Mouse (Mus musculus) heart, embryonic 13.5 days (tissue): ENCODE data around the gene Hmg20a. TPM values are rescaled to one million over a fixed set of nuclear protein-coding genes. Genes with fewer than 3 reads are reported as not detected.
A peak's percentile ranks its signal among the peaks of the same experiment; 100 is the strongest.

Experiments
- ATAC-seq: fragments of 200-750 bp; cut with Nextera tagmentation; 2 replicates; pipeline ENCODE4 v1.8.0; 2017; ENCODE audit warnings: moderate TSS enrichment; ENCODE audit not compliant: insufficient number of reproducible peaks, low FRiP score, low TSS enrichment; ENCODE audit errors: extremely low read depth
- H3K27ac ChIP-seq: fragments of 300-500 bp; sonication (generic); replicated peaks from 2 replicates; pipeline ENCODE4 v1.5.1; 2015; ENCODE audit warnings: moderate library complexity, mild to moderate bottlenecking, inconsistent platforms
- H3K27me3 ChIP-seq: fragments of 300-500 bp; sonication (generic); replicated peaks from 2 replicates; pipeline ENCODE4 v1.6.1; 2015; ENCODE audit warnings: mild to moderate bottlenecking, inconsistent platforms
- H3K36me3 ChIP-seq: fragments of 300-500 bp; sonication (generic); 2 replicates; pipeline ENCODE4 v1.6.1; 2015; ENCODE audit warnings: mild to moderate bottlenecking, inconsistent platforms
- H3K4me1 ChIP-seq: fragments of 300-500 bp; sonication (generic); 2 replicates; pipeline ENCODE4 v1.6.1; 2015; ENCODE audit warnings: inconsistent platforms
- H3K4me2 ChIP-seq: fragments of 300-500 bp; sonication (generic); 2 replicates; pipeline ENCODE4 v1.6.1; 2015; ENCODE audit warnings: inconsistent platforms, mild to moderate bottlenecking, moderate library complexity
- H3K4me3 ChIP-seq: fragments of 300-500 bp; sonication (generic); 2 replicates; pipeline ENCODE4 v1.5.1; 2015; ENCODE audit warnings: moderate library complexity, mild to moderate bottlenecking, inconsistent platforms
- H3K9ac ChIP-seq: fragments of 300-500 bp; sonication (generic); 2 replicates; pipeline ENCODE4 v1.6.1; 2015; ENCODE audit warnings: inconsistent platforms, mild to moderate bottlenecking, moderate library complexity
- H3K9me3 ChIP-seq: fragments of 300-500 bp; sonication (generic); 2 replicates; pipeline ENCODE4 v1.6.1; 2016; ENCODE audit warnings: inconsistent platforms
- WGBS: fragments of 180-500 bp; shearing (Covaris S2); methylation state at CpG from one replicate; pipeline ENCODE4 v1.1.7; 2015; ENCODE audit warnings: mixed read lengths; 5-methylcytosine and 5-hydroxymethylcytosine counted together
- polyA plus RNA-seq: library from polyadenylated mRNA; unstranded; fragments of >200 nt; fragmentation: Nextera tagmentation; extraction: Ambion mirVana; gene quantifications from 2 replicates; pipeline ENCODE4 v1.2.1, GENCODE M21; 2015

Gene Hmg20a
- polyA plus RNA-seq, result 51.0 and 52.6 TPM in 2 replicates

DNA sequence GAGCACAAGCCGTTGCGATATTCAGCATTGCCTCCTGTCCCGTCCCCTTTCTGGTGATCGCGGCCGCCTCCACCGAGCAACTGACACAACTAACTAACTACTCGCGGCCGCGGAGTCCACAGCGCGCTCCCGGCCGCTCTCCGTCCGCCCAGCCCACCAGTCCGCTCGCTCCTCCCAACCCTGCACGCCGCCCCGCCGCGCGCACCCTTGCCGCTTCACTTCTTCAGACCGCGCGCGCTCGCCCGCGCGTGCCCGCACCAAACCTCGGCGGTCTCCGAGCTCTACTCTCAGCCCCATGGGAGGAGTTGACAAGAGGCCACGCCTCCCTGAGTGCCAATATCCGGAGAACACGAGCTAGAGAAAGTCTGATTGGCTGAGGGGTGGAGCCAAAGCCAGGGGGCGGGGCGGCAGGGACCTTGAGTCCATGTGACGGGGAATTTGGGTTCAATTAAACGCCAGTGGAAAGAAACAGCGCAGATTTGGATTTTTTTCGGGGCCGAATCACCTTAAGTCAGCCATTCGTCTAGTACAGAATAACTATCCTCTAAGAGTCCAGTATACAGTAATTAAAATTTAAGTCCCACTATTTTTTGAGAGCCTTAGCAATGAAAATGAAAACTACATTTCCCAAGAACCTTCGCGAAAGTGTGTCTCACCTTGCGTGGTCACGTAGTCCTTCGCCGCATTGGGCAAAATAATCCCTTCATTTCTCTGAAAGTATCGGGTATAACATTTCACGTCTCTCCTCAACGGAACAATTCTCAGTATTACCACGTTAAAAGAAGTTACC is at the start of gene Hmg20a, which contains the start of gene Peak1:
Gene Hmg20a (plus strand): TSS at position 662 of the 790 bp plus-strand sequence.
Gene Peak1 (minus strand): TSS at position 120 of the 790 bp plus-strand sequence.
- under 1% methylated on average over 57 of the region's 59 CpGs for WGBS
- peak within 1 kb of the TSS; percentile 75 for H3K4me3 ChIP-seq
- H3K36me3 ChIP-seq, result peaks cover 6% of the 10 kb centered on the region; the same call in 1 of the 2 replicates
- H3K27ac ChIP-seq, result peak within 1 kb of the TSS; percentile 97
- peaks cover 60% of the 10 kb centered on the region for H3K4me1 ChIP-seq
- peak within 1 kb of the TSS; percentile 77 for H3K4me2 ChIP-seq
- peak; percentile 94 for ATAC-seq
- H3K9ac ChIP-seq, result peak within 1 kb of the TSS; percentile 92
- H3K27me3 ChIP-seq, result no peaks in the 10 kb centered on the region
- no peaks in the 10 kb centered on the region for H3K9me3 ChIP-seq

DNA sequence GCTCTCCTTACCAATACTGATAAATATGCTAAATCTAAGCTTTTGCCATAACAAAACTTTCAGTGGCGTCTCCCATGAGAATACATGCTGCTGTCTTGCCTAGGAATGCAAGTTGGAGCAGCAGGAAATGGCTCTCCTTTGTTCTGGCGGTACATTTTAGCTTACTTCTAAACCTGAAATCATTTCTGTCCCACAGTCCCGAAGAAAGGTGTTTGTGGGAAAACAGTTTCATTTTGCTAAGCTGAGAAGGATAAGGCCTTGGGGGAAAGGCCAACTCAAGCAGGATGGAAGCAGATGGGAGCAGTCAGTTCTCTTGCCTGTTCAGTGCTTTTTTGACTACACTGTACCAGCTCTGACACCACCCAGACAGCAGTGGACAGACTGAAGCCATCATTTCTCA is 49.6 kb upstream of the Hmg20a start:
- no peak for ATAC-seq
- WGBS, result 48% methylated on average over 3 of the region's 3 CpGs
- H3K4me3 ChIP-seq, result no peak overlapping the region
- no peaks in the 10 kb centered on the region for H3K27me3 ChIP-seq
- H3K4me2 ChIP-seq, result no peak overlapping the region
- H3K4me1 ChIP-seq, result peaks cover 19% of the 10 kb centered on the region
- no peaks in the 10 kb centered on the region for H3K9me3 ChIP-seq
- peaks cover 4% of the 10 kb centered on the region; the same call in 1 of the 2 replicates for H3K36me3 ChIP-seq
- no peak overlapping the region for H3K9ac ChIP-seq
- H3K27ac ChIP-seq, result no peak overlapping the region

DNA sequence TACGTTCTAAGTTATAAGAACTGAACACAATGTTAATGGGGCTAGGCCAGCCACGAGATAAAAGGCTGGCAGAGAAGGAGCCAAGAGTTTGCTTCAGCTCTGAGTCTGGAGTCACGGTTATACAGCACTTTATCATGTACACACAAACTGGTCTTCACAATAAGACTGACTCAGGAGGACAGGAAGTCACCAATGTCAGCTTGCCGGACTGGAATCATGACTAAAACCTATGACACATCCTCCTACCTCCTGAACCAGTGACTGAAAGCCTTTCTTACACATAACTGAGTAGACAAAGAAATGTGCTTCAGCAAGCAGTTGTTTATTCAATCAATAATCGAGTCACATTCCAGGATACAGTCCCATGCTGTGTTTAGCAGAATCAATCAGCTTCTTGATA is 47.7 kb upstream of the Hmg20a start:
- no peak overlapping the region for H3K9ac ChIP-seq
- H3K36me3 ChIP-seq, result peaks cover 4% of the 10 kb centered on the region; the same call in 1 of the 2 replicates
- ATAC-seq, result no peak
- no peaks in the 10 kb centered on the region for H3K9me3 ChIP-seq
- 41% methylated on average over 5 of the region's 5 CpGs for WGBS
- H3K4me3 ChIP-seq, result no peak overlapping the region
- no peak overlapping the region for H3K4me2 ChIP-seq
- no peak overlapping the region for H3K27ac ChIP-seq
- peaks cover 30% of the 10 kb centered on the region for H3K4me1 ChIP-seq
- no peaks in the 10 kb centered on the region for H3K27me3 ChIP-seq

GRCm38 (mm10) chr9:56374401-56374800 is 44.0 kb upstream of the Hmg20a start:
- ATAC-seq, result no peak

GRCm38 (mm10) chr9:56382786-56383185 is 35.6 kb upstream of the Hmg20a start:
- 83% methylated on average over 1 of the region's 1 CpGs for WGBS
- no peak for ATAC-seq
- Histone ChIP-seq H3K9me3 (no peaks in the 10 kb centered on the region), H3K27ac (no peak overlapping the region), H3K36me3 (0 out of 2 replicates have a peak, but pooled peaks cover 3% of the 10 kb centered on the region), H3K4me1 (peaks cover 3% of the 10 kb centered on the region), H3K4me2 (no peak overlapping the region), H3K9ac (no peak overlapping the region), H3K4me3 (no peak overlapping the region), H3K27me3 (no peaks in the 10 kb centered on the region)

More at GRCm38 (mm10) chr9:56374401-56374800, 44.0 kb upstream of the Hmg20a start:
- no peak overlapping the region for H3K4me2 ChIP-seq
- no peaks in the 10 kb centered on the region for H3K27me3 ChIP-seq
- H3K9ac ChIP-seq, result no peak overlapping the region
- H3K9me3 ChIP-seq, result no peaks in the 10 kb centered on the region
- no peak overlapping the region for H3K4me3 ChIP-seq
- H3K4me1 ChIP-seq, result peaks cover 40% of the 10 kb centered on the region
- 65% methylated on average over 4 of the region's 4 CpGs for WGBS
- peaks cover 4% of the 10 kb centered on the region; the same call in 1 of the 2 replicates for H3K36me3 ChIP-seq
- H3K27ac ChIP-seq, result no peak overlapping the region; the same call in 1 of the 2 replicates

- no peak for ATAC-seq
- Histone ChIP-seq H3K9me3 (no peaks in the 10 kb centered on the region), H3K4me1 (peaks cover 42% of the 10 kb centered on the region), H3K9ac (no peak overlapping the region), H3K36me3 (no peaks in the 10 kb centered on the region), H3K4me2 (no peak overlapping the region), H3K27ac (no peak overlapping the region), H3K4me3 (no peak overlapping the region), H3K27me3 (no peaks in the 10 kb centered on the region)
- 65% methylated on average over 3 of the region's 3 CpGs for WGBS
These were observed 25.6 kb upstream of the Hmg20a start for GRCm38 (mm10) chr9:56392857-56393256.

DNA sequence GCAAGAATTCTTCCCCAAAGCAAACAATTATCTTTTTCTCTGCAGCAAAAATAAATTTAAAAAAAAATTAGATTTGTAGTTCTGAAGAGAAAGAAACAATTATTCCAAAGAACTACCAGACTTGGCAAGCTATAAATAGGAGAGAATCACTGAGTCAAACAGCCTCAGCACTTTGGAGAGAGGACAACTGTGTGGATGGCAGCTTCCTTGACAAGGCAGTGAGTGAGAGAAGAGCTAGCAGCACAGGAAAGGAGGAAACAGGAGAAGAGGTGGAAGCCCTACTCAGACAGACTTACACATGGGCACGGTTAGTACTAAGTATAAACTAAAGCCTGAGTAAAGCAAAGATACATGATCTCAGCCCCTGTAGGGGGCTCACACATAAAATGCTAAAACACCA is 22.1 kb upstream of the Hmg20a start:
- H3K27me3 ChIP-seq, result no peaks in the 10 kb centered on the region
- H3K36me3 ChIP-seq, result 0 out of 2 replicates have a peak, but pooled peaks cover 5% of the 10 kb centered on the region
- 8% methylated on average over 1 of the region's 1 CpGs for WGBS
- H3K4me1 ChIP-seq, result peaks cover 53% of the 10 kb centered on the region
- H3K9ac ChIP-seq, result peak overlapping the region; percentile 16; the same call in 1 of the 2 replicates
- peak overlapping the region; percentile 64 for H3K27ac ChIP-seq
- H3K4me3 ChIP-seq, result no peak overlapping the region
- H3K9me3 ChIP-seq, result no peaks in the 10 kb centered on the region
- no peak overlapping the region for H3K4me2 ChIP-seq
- ATAC-seq, result no peak

DNA sequence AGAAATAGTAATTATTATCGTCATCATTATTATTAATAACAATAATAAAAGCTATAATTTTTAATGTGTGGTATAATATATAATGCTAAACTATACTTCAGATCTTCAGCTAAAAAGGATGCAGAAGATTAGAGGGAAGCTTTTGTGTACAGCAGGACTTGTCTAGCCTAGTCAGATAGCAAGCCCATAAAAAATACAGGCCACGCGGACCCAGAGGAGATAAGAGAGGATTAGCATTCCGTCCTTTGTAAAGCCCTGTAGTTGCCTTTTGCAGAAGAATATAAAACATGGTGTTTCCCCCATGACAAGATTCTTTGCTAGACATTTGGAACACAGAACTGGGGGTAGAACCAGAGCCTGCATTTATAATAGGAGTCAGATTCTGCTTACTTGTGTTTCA is 13.8 kb upstream of the Hmg20a start:
- Histone ChIP-seq H3K27ac (peak overlapping the region; percentile 75), H3K27me3 (no peaks in the 10 kb centered on the region), H3K36me3 (0 out of 2 replicates have a peak, but pooled peaks cover 3% of the 10 kb centered on the region), H3K4me2 (peak overlapping the region; percentile 24), H3K4me3 (no peak overlapping the region), H3K4me1 (peaks cover 62% of the 10 kb centered on the region), H3K9ac (no peak overlapping the region), H3K9me3 (no peaks in the 10 kb centered on the region)
- ATAC-seq, result no peak
- WGBS, result 27% methylated on average over 4 of the region's 4 CpGs

DNA sequence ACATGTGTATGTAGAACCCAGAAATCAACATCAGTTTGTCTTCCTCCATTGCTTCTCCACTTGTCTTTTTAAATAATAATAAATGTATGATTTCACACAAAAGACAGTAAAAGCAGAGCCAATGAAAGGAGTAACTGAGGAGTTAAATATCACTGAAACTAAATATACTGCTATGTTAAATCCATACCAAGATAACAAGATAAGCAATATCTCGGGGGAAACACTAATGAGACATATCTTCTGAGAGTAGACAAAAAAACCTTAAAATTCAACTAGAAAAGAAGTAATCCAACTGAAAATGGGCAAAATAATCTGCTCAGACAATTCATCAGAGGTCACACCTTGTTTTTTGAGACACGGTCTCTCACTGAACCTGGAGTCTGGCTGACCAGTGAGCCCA is 8.5 kb upstream of the Hmg20a start:
- H3K27me3 ChIP-seq, result no peaks in the 10 kb centered on the region
- peaks cover 6% of the 10 kb centered on the region; the same call in 1 of the 2 replicates for H3K36me3 ChIP-seq
- no peak overlapping the region for H3K4me2 ChIP-seq
- H3K9ac ChIP-seq, result no peak overlapping the region
- 71% methylated on average over 2 of the region's 2 CpGs for WGBS
- H3K27ac ChIP-seq, result no peak overlapping the region
- H3K9me3 ChIP-seq, result no peaks in the 10 kb centered on the region
- H3K4me3 ChIP-seq, result no peak overlapping the region
- peaks cover 32% of the 10 kb centered on the region for H3K4me1 ChIP-seq
- no peak for ATAC-seq

DNA sequence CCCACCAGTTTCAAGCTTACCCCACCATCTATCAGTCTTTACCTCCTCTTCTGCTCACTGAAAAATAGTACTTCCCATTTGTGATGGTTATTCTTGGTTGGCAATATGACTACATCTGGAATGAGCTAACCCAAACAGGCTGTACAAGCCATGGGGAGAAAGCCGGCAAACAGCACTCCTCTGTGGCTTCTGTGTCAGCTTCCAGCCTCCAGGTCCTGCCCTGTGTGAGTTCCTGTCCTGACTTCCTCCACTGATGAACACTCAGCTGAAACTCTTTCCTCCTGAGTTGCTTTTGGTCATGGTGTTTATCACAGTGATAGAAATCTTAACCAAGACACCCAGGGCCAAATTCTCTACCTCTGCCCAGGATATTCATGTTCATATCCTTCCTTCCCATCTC is 5.7 kb upstream of the Hmg20a start:
- H3K9me3 ChIP-seq, result no peaks in the 10 kb centered on the region
- no peak overlapping the region for H3K27ac ChIP-seq
- H3K9ac ChIP-seq, result no peak overlapping the region
- no peaks in the 10 kb centered on the region for H3K27me3 ChIP-seq
- peaks cover 37% of the 10 kb centered on the region for H3K4me1 ChIP-seq
- H3K4me2 ChIP-seq, result no peak overlapping the region
- WGBS, result 54% methylated on average over 1 of the region's 1 CpGs
- H3K4me3 ChIP-seq, result no peak overlapping the region
- peaks cover 6% of the 10 kb centered on the region; the same call in 1 of the 2 replicates for H3K36me3 ChIP-seq
- no peak for ATAC-seq

- Histone ChIP-seq H3K27me3 (no peaks in the 10 kb centered on the region), H3K36me3 (peaks cover 3% of the 10 kb centered on the region; the same call in 1 of the 2 replicates), H3K9ac (no peak overlapping the region), H3K4me1 (peaks cover 30% of the 10 kb centered on the region), H3K4me3 (no peak overlapping the region), H3K27ac (no peak overlapping the region), H3K4me2 (no peak overlapping the region), H3K9me3 (no peaks in the 10 kb centered on the region)
- ATAC-seq, result no peak
These were observed 4.1 kb upstream of the Hmg20a start for GRCm38 (mm10) chr9:56414322-56414721.
